Mouse (Mus musculus): Measurements from ENCODE around the gene Sacm1l. TPM values are rescaled to one million over a fixed set of nuclear protein-coding genes. Genes with fewer than 3 reads are reported as not detected.

Sacm1l gene
- total RNA-seq (2014; fragmentation: Nextera tagmentation) (25.8 and 32.2 TPM in 2 replicates), total RNA-seq (2017) (32.8 and 42.3 TPM in 2 replicates)

DNA sequence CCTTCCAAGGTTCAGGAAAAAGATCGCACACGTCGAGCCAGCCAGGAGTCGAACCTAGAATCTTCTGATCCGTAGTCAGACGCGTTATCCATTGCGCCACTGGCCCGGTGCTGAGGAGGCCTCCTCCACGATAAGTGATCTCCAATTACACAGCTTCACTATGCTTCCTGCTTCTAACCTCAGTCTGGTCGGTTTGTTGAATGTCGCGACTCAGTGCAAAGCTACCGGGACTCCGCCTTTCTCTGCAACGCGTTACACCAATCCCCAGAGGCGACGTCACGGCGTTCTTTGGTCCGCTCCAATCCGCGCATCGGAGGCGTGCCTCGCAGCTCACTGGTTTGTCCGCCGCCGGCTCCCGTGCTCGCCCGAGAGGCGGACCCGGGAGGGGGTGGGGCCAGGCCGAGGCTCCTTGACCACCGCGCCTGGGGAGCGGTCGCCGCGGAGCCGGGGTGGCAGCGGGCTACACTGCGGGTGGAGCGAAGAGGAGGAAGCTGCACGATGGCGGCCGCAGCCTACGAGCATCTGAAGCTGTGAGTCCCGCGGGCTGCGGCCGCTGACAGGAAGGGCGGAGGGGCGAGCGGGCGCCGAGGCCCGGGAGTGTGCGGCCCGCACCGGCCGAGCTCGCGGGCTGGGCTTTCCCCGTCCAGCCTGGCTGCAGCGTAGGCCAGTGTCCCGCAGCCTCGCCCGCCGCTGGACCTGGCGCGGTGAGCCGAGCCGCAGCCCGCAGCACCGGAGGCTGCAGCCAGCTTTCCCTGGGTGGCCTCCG, at the start of gene Sacm1l:
TSS of gene Sacm1l (plus strand) at position 368 of the 766 bp plus-strand sequence.
- ATAC-seq (replicated peaks; ENCODE audit: poor library complexity, severe bottlenecking): peak; percentile 93

DNA sequence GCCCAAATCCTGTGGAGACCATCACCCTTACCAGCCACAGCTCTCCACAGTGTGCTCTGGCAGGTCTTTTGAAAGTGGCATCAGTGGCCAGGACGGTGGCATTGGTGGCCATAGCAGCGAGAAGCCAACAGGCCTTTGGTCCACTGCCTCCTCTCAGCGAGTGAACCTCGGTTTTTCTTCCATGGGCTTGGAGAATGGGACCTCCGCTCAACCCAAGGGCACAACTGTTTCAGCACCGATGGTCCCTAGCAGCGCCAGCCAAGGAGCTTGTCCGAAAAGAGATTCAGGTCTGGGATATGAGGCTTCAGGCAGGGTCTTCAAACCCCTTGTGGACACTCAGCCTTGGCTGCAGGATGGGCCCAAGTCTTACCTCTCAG, 49.7 kb upstream of the Sacm1l start:
- no peak for ATAC-seq (replicated peaks; ENCODE audit: poor library complexity, severe bottlenecking)

DNA sequence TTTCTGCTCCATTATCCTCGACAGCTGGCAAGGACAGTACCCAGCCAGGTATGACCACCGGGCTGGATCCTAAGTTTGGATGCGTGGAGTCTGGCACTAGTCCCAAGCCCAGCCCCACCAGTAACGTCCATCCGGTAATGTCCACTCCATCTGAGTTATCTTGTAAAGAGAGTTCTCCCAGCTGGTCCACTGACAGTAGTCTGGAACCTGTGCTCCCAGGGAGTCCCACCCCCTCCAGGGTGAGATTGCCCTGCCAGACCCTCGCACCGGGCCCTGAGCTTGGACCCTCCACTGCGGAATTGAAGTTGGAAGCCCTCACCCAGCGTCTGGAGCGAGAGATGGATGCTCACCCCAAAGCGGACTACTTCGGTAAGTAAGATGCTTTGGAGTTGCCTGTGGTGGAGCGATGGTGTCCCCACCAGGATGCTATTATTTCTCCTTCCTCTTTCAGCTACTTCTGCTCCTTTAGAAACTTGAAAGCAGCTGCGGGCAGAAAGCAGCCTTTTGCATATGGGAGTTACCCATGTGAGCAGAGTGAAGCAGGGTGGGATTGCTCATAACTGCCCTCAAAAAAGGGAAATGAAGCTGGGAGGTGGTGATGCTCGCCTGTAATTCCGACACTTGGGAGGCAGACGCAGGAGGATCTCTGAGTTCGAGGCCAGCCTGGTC, 49.2 kb upstream of the Sacm1l start:
- peak; percentile 76 for ATAC-seq (replicated peaks; ENCODE audit: poor library complexity, severe bottlenecking)

DNA sequence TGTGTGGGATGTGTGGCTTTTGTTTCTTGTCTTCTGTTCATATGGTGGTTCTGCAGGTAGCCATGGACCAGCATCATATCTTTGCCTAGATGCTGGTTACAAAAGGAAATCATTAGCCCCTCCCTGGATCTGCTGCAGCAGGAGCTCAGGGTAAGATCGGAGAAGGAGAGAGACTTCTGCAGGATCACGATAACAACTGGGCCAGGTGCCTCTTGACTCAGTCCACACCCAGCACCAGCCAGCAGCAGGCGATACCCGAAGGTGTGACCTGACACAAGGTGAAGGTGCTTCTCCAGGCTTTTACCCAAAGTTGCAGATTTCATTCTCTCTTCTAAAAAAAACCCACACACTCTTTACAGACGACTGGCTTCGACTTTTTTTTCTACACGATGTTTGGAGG, 48.4 kb upstream of the Sacm1l start:
- no peak for ATAC-seq (replicated peaks; ENCODE audit: poor library complexity, severe bottlenecking)

DNA sequence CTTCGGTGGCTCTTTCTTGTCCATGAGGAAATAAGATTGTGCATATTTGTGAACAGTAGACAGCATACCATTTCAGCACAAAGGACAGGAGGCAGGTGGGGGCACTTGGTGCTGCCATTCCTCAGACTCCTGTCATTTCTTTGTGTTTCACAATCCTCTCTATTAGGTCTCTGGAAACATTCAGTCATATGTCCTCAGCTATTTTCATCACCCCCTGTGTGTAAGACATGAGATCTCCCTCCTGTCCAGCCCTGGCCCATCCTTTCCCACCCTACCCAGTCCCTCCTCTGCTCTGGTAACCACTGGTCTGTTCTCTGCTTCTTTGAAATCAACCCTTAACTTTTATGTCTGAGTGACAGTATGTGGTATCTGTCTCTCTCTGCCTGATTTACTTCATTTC, 46.0 kb upstream of the Sacm1l start:
- ATAC-seq (replicated peaks; ENCODE audit: poor library complexity, severe bottlenecking): no peak

DNA sequence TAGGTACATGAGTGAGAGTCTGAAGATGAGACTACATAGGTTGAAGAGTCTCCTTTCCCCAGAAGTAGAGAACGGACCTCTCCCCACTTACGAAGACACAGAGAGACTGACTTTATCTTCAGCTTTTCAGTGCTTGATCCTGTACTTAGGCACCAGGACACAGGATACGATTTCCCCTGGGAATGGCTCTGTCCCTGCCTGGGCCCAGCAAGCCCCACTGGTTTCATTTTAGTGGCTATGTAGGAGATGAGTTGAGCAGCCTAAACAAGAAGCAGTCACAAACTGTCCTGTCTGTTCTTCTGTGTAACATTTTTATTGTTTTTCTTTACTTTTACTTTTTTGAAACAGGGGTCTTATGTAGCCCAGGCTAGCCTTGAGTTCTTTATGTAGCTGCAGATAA, 44.7 kb upstream of the Sacm1l start:
- ATAC-seq (replicated peaks; ENCODE audit: poor library complexity, severe bottlenecking): no peak

DNA sequence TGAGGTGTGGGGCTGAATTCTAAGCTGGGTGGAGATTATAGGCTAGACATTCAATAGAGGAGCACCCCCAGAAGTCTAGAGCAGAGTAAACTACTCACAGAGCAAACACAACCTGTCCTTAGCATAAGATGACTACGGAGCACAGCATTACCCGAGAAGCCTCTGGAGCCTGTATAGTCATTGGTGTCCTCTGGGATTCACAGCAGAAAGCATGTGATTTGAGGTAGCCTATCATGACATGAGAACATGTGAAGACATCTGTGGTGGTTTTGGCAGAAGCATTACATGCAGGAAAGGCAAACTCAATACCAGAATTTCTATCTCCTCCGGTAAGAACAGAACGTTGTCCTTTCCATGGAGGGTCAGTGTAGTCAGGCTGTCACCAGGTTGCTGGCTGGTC, 44.0 kb upstream of the Sacm1l start:
- ATAC-seq (replicated peaks; ENCODE audit: poor library complexity, severe bottlenecking): no peak

DNA sequence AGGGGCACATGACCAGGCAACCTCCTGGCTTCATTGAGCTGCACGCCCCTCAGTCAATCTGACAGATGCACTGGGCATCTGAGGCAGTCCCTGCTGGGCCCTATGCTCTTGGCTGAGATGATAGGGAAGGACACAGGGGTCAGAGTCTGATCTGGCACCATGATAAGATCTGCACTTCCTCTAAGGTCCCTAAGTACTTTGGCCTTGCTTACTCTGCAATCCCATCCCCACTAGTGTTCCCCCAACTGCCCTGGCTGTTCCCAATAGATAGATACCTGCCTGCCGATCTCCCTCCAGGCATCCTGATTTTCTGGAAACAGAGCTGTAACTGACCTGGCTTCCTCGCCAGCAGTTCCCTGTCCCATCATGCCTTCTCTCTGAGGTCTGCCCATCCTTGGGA, 42.9 kb upstream of the Sacm1l start:
- no peak for ATAC-seq (replicated peaks; ENCODE audit: poor library complexity, severe bottlenecking)

DNA sequence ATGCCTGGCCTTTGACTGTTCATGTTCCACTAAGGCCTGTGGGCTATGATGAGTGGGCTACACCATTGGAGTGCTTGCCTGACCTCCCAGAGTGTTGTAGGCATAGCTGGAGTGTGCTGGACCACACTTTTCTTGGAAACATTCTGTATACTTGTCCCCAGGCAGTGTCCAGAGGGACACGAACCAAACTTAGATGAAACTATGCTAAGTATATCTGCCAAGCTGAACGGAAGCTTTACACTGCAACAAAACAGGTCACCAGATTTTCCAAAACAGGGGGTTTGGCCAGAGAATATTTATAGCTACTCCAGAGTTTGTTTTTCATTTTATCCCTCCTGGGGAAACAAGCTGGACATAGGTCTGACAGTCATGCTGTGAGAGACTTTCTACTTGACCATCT, 40.5 kb upstream of the Sacm1l start:
- ATAC-seq (replicated peaks; ENCODE audit: poor library complexity, severe bottlenecking): no peak

DNA sequence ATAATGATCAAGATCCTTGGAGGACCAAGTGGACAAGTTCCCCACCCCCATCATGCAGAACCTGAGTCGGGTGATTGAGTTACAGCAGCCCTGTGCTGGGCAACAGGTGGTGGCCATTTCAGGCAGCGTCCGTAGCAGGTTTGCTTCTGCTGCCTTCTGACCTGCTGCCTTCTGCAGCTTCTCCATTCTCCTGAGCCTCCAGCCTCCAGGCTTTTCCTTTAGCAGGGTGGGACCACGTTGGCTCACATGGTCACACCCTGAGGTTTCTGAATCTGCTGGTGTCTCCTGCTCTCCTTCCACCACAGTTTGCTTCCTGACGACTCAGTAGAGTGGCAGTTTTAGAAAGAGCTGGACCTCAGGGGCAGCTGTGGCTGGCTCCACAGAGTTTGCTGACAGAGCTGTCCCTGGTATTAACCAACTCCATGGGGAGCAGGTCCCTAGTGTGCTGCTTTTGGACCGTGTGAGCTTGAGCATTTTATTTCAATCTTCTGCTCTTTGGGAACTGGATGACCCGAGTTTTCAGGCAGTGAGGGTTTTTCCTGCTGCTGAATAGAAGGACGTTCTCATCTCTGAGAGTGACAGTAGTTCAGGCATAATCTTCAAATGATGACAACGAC, 39.7 kb upstream of the Sacm1l start:
- ATAC-seq (replicated peaks; ENCODE audit: poor library complexity, severe bottlenecking): no peak

DNA sequence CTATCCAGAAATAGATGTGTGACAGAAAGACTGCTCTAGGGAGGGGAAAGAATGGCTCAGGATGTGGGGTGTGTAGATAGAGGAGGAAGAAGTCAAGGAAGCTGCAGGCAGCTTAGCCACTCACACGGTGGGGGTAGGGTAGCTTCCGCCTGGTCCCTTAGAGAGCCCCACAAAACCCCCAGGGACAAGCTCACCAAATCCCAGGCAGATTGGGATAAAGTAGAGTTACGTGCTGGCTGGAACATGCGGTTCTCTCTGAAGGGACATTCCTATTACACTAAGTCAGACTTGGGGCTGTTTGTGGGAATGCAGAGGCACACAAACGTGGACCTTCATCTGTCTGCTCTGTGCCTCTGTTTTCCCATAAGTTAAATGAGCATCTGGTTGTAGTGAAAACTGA, 38.6 kb upstream of the Sacm1l start:
- ATAC-seq (replicated peaks; ENCODE audit: poor library complexity, severe bottlenecking): no peak

DNA sequence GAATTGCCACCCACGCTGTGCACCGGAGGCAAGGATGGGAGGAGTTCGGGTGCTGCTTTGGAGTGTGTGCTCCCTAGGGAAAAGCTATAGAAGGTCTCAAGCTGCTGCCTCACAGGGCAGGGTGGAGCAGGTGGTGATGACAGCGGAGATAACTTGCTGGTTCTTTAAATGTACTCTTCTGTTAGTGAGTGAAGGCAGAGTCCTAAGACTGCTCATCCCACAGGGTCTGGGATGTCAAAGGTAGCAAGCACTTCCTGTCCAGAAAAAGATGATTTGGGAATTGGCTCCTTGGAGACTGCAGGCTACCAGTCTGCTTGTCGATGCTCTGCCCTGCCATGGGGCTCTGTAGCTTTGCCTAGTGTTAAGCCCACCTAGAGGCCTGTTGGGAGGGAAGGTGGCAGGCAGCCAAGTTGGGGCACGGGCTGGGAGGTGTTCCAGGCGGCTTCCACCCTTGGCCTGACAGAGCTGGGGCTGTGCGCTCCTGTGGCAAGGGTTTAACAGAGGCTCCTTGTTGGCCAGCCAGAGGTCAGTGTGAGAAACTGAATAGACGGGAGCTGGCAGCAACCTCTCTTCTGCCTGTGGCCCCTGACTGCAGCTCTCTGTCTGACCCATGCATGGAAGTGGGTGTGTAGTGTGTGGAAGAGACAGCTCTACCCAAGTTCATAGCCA, 37.5 kb upstream of the Sacm1l start:
- no peak for ATAC-seq (replicated peaks; ENCODE audit: poor library complexity, severe bottlenecking)

DNA sequence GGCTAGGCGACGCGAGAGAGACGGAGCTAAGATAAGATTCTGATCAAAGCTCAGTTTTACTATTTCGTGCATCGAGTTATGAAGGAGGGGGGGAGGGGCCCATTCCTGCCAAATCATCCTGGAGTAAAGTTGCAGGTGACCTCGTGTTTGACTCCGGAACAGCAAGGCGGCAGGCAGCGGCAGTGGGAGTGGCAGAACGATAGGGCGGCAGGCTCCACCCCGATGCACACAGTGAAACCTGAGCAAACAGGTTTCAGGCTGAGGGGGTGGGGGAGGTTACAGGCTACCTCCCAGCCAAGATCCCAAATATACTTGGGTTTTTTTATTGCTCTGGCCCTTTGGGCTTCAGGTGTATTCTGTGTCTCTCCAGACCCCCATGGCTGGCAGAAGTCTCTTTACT, 32.9 kb upstream of the Sacm1l start:
- no peak for ATAC-seq (replicated peaks; ENCODE audit: poor library complexity, severe bottlenecking)

DNA sequence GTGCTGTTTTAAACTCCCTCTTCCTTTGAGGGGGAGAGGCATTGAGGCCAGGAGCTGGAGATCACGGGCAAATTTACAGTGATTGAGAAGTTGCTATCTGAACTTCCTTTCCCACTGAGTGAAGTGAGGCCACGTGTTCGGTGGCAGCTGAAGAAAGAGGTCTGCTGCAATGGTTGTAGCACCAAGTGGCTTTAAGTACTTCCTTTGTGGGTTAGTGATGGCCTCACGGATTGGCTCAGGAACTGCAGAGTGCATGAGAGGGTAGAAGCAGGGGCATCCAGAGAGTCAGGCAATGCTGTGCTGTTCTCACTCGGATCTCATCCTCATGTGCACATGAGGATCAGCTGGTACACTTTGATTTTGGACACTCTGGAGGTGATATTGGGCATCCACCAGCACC, 31.7 kb upstream of the Sacm1l start:
- peak; percentile 99 for ATAC-seq (replicated peaks; ENCODE audit: poor library complexity, severe bottlenecking)

DNA sequence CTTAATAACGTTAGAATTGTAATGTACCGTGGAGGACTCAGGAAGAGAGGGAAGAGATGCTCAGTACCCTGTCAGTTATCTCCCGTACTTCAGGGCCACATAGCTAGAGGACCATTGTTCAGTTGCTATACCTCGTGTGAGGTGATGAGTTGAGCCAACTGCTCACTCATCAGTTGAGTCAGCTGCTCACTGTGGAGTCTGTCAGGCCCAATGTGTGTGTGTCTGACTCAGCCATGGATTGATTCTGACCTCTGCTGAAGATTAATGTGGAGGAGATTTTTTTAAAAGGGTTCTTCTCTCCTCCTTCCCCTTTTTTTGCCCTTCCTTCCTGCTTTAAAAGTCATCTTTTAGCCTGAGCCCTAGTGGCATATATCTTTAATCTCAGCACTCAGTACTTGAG, 29.1 kb upstream of the Sacm1l start:
- ATAC-seq (replicated peaks; ENCODE audit: poor library complexity, severe bottlenecking): no peak

DNA sequence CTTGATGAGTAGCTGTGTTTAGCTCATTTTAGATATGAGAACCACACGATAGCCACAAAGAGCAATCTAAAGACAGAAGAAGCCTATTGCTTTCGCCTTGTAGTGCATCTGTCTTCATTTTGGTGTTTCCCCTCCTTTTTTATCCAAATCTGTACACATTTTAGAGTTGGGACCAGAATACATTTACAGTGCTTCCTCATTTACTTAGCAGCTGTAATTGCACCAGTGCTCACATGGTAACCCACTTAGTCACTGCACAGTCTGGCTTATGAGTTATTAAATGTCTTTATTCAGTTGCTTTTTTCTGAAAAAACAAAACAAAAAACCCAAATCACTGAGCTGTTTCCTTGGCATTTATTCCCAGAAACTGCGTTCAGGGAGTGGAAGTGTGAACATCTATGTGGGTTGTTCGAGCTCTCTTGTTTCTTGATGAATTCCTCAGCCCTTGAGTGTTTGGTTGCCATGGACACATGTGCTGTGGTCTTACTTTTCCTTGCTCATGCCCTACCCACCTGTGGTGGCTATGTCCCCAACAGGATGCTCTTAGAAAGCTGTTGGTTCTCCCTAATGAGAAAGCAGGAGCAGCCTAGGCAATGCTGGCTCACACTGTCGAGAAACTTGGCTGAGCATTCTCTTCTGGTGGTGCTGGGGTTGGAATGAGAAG, 26.3 kb upstream of the Sacm1l start:
- no peak for ATAC-seq (replicated peaks; ENCODE audit: poor library complexity, severe bottlenecking)

DNA sequence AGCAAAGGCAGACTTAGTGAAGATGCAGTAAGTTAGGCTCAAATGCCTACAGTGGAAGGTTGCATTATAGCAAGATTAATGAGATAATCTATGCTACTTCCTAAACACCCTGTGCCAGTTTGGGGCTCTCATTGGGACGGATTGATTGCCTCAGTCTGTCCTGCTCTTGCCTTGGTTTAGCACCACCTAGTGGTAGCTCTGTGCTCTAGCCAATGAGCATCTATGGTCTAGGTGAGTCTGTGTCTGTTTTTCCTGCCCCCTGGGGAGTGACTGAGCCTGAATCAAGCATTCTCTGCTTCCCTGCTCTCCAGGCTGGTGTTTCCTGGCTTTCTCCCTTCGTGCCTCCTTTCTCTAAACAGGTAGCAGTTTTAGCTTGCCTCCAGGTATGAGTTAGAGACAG, 25.2 kb upstream of the Sacm1l start:
- ATAC-seq (replicated peaks; ENCODE audit: poor library complexity, severe bottlenecking): peak; percentile 95

DNA sequence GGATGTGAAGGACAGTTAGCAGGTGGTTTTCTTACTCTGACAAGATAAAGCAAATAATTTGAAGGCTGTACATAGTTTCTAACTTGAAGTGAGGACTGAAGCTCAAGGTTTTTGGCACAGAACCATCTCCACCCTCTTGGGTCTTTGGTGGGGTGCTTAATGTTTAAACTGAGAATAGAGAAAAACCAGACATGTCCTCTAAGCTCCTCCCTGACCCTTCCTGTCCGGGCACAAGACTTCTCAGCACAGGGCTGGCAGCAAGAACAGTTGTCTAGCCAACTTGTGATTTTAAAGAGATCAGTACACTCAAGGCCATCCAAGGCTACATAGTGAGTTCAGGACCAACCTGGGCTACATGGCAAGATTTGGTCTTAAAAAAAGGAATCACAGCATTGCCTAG, 24.0 kb upstream of the Sacm1l start:
- ATAC-seq (replicated peaks; ENCODE audit: poor library complexity, severe bottlenecking): no peak

DNA sequence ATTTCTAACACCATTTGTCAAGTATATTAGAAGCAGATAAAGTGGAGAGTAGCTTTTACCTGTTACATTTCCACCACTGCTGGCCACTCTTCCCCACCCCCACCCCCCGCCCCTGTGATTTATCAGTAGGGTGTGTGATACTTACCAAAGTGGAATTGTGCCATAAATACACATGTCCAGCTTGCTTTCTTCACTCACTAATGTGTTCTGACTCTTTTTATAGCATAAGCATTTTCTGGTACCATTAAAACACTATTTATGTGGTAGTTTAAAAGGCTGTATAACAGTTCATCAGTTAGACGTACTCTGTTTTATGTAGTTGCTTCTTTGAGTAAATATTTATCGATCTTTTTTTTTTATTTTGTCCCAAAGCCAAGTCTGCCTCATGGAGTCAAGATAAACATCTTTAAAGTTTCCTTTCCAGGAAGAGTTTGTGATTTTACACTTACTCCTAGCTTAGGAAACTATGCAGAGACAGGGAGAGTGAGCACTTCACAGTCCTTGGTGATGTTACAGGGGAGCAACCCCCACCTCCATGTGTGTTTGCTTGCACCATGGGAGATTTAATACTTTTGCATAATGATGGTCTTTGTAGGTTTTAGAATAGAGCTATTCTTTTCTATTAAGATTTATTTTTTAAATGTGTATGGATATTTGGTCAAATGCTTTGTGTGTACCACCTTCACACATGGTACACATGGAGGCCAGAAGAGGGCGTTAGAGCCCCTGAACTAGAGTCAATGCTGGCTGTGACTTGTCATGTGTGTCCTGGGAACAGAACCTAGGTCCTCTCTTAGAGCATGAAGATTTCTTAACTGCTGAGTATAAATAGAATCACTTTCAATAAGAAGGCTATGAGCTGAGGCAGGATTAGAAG, 23.1 kb upstream of the Sacm1l start:
- no peak for ATAC-seq (replicated peaks; ENCODE audit: poor library complexity, severe bottlenecking)

DNA sequence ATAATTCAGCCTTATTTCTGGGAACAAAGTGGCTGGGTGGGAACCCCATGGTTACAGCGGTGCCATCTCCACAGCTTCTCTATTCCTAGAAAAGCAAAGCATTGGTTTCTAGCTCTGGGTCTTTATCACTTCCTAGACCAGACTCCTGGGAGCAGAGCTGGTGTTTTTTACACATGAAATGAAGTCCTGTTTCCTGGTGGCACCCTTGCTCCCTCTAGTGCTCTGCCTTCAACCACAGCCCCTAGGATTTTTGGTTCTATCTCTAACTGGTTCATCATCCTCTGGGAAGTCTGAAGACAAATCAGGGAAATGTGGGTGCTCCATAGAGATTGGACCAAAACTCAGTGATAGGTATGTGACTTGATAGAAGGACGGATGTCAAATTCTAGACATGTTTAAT, 22.2 kb upstream of the Sacm1l start:
- ATAC-seq (replicated peaks; ENCODE audit: poor library complexity, severe bottlenecking): no peak
